Mouse (Mus musculus) retina, adult 2 months (tissue): ENCODE results near the gene Fam81b.
"Not testable (repeated sequence)": the region's sequence is repeated elsewhere in the genome, so short reads cannot be mapped to it uniquely, and the experiment has no call there.

Source experiments
- DNase-seq: peaks from one replicate; pipeline ENCODE4 v3.0.0-alpha.2; 2012; ENCODE audit warnings: low read depth, low spot score

The Fam81b gene

GRCm38 (mm10) chr13:76304637-76305122 lies at the start of gene Fam81b:
Gene Fam81b, minus strand, starts transcription at chr13:76305072.
- no peak for DNase-seq

GRCm38 (mm10) chr13:76345941-76346340 lies 41.1 kb upstream of the Fam81b start:
- DNase-seq: not testable (repeated sequence)

- DNase-seq: no peak
Observed at GRCm38 (mm10) chr13:76318635-76319034, 13.8 kb upstream of the Fam81b start.

GRCm38 (mm10) chr13:76311580-76311979 lies 6.7 kb upstream of the Fam81b start:
- DNase-seq: no peak

- no peak for DNase-seq
Observed at GRCm38 (mm10) chr13:76308811-76309210, 3.9 kb upstream of the Fam81b start.

GRCm38 (mm10) chr13:76305655-76306365 lies 938 bp upstream of the Fam81b start:
- no peak for DNase-seq

- DNase-seq: no peak
Observed at GRCm38 (mm10) chr13:76305241-76305640, 369 bp upstream of the Fam81b start.

GRCm38 (mm10) chr13:76304201-76304600 lies 671 bp downstream of the Fam81b start:
- DNase-seq: no peak

- DNase-seq: no peak
Observed at GRCm38 (mm10) chr13:76303160-76303559, 1.7 kb downstream of the Fam81b start.

- no peak for DNase-seq
Observed at GRCm38 (mm10) chr13:76302056-76302455, 2.8 kb downstream of the Fam81b start.

GRCm38 (mm10) chr13:76292050-76292449 lies 12.8 kb downstream of the Fam81b start:
- DNase-seq: no peak

- DNase-seq: no peak
Observed at GRCm38 (mm10) chr13:76284597-76284996, 20.3 kb downstream of the Fam81b start.

- DNase-seq: no peak
Observed at GRCm38 (mm10) chr13:76264361-76265026, 40.4 kb downstream of the Fam81b start.

GRCm38 (mm10) chr13:76258766-76259165 lies 46.1 kb downstream of the Fam81b start:
- no peak for DNase-seq

- DNase-seq: no peak
Observed at GRCm38 (mm10) chr13:76256350-76256749, 48.5 kb downstream of the Fam81b start.

GRCm38 (mm10) chr13:76250092-76250491 lies 54.8 kb downstream of the Fam81b start:
- DNase-seq: no peak

- DNase-seq: no peak
Observed at GRCm38 (mm10) chr13:76249066-76249465, 55.8 kb downstream of the Fam81b start.

- peak; percentile 3 for DNase-seq
Observed at GRCm38 (mm10) chr13:76215397-76215796, 89.5 kb downstream of the Fam81b start.

GRCm38 (mm10) chr13:76214928-76215327 lies 89.9 kb downstream of the Fam81b start:
- no peak for DNase-seq

GRCm38 (mm10) chr13:76199943-76200342 lies 104.9 kb downstream of the Fam81b start:
- no peak for DNase-seq

- no peak for DNase-seq
Observed at GRCm38 (mm10) chr13:76197297-76197848, 107.5 kb downstream of the Fam81b start.

- no peak for DNase-seq
Observed at GRCm38 (mm10) chr13:76195431-76196138, 109.3 kb downstream of the Fam81b start.
